Mouse (Mus musculus) urinary bladder, adult 18-20 months (tissue): ENCODE measurements at regions not wholly inside any gene's neighbourhood (a gene's known extent, or its start where the extent isn't known, plus 50 kb on each side); places are given as distances from the start of the nearest gene placed in this dataset.

Experiments used
- DNase-seq, 2 experiments: peaks; one replicate each; pipeline ENCODE4 v3.0.0; 2022; ENCODE audit warnings: low spot score in 2 of 2, mixed read lengths in 2 of 2

DNA sequence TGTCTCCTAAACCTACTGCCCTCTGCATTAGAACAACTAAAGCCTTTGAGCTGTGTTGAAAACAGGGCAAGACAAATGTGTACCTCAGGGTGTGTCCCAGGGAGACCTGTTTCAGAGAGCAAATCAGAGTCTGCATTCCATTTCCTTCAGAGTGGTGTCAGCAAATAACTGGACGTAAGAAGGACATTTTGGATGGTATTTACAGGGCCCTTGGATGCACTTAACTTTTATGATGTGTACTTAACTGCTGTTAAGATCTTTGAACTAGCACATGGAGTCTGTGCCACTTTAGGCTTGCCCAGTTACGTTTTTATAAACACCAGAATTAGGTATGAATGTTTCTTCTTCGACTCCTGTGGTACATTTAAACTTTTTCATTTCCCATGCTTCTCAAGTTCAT lies 123.0 kb upstream of the Mmadhc start:
- no peak for DNase-seq

- no peak for DNase-seq
Measured at GRCm38 (mm10) chr2:50417643-50418042, 121.0 kb upstream of the Mmadhc start.

GRCm38 (mm10) chr2:50417135-50417534 lies 120.5 kb upstream of the Mmadhc start:
- no peak for DNase-seq

DNA sequence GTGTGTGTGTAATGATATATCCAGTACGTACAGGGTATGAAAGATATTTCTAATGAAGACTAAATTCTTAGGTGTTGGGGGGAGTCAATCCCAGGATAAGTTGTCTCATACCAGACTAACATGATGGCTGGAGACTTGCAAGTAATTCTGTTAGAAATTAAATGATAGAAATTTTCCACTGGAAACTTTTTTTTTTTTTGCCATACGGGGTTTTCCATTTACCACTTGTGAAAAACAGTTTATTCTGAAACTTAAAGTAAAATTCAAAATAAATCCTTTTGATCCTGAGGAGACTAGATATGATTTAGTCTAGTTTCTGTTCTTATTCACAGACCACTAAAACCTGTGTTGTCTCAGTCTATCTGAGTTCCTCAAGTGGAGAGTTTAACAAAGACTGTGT lies 119.5 kb upstream of the Mmadhc start:
- no peak for DNase-seq

GRCm38 (mm10) chr2:50405932-50406331 lies 109.3 kb upstream of the Mmadhc start:
- DNase-seq: no peak

DNA sequence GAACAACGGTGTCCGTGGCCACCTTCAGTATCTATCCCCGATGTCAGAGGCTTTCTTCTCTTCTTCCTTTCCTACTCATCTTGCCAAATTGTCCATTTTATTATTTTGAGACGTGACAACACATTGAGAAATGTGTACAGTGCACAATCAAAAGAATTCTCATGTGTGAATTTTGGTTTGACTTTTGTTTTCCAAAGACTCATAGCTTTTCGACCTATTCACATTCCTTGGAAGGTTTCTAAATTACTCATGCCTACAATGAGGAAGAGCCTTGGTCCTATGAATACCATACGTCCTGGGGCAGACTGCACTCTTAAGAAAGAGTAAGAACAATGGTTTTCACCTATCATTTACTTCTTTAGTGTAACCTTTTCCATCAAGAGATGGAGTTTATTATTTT lies 106.5 kb upstream of the Mmadhc start:
- DNase-seq: no peak

GRCm38 (mm10) chr2:50398576-50398975 lies 102.0 kb upstream of the Mmadhc start:
- no peak for DNase-seq

DNA sequence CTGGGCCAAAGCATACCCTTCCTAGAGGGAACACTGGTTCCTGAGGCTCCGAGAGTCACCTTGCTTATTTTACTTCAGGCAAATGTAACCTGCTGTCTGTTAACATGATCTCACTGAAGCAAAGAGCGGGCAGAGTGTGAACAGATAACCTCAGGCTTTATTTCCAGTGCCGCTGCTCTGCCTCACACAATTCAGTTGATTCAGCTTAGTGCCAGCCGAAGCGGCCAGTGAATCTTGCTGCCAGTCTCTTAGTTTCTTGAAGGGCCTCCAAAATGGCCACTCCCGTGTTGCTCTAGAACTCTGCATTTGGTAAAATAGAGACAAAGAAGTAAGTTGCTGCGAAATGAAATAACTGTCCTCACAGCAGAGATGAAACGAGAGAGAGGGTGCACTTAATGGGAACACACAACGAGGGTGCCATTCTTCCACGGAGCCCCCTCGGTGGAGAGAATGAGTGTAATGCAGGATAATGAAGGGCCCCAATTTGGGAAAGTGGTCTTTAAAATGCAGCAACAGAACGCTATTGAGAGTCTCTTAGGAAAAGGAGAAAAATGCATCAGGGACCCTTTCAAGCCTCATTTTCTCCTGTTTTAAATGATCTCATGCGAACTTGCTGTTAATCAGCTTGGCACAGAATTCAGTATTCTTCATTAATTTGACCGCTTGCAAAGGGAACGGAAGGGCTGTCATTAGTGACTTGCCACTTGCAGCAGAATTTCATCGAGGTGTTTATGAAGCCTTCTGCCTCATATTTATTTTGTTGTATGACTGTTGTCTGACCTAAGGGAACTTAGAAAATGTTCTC lies 81.2 kb upstream of the Mmadhc start:
- no peak for DNase-seq

- DNase-seq: peak in 1 of 2 experiments; percentile 4
Measured at GRCm38 (mm10) chr2:50373626-50374025, 77.0 kb upstream of the Mmadhc start.

DNA sequence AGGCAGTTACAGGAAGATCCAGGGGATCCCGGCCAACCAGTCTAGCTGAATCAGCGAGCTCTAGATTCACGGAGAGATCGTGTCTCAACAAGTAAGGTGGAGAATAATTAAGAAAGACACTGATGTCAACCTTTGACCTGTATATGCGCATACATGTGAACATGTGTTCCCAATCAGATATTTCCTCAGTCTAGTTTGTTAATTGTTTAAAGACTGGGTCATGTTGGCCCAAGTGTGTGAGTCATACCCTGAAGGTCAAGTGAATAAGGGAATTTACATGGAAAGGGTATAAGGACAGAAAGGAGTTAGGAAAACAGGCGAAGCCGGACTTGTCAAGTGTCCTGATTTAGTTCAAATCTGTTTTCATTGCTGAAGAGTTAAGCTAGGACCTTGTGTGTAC lies 76.4 kb upstream of the Mmadhc start:
- no peak for DNase-seq

- no peak for DNase-seq
Measured at GRCm38 (mm10) chr2:50368831-50369230, 72.2 kb upstream of the Mmadhc start.

DNA sequence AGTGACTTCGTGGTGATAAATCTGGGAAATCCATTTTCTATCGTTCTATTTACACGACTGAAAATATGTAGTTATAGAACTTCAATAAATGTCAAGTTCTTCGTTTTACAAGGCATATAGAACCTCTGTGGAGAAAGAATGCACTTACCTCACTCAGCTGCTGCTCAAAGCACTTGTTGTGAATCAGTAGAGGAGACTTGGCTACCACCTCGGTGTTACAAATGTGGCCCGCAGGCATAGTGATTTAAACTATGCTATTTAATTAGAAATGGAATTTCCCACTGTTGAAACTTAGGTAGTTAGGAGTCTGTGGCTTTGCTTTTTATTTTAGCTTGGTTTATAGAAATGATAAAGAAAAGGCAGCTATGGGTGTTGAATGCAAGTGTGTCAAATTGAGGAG lies 71.8 kb upstream of the Mmadhc start:
- DNase-seq: no peak

DNA sequence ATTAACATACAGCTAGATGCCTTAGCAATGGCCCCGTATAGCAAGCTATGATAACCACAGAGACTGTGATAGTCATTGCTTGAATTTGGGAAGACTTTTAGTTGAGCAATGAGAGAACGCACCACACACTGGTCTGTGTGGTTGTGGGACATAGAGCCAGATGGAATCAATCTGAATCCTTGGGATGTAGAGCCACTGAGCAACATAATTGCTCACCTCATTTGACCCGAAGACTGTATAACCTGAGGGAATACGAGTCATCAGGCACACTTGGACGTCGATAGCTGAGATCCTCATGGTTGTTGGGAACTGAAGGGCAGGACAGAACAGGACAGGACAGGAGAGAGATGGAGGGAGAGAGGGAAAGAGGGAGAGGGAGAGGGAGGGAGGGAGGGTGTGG lies 68.6 kb upstream of the Mmadhc start:
- no peak for DNase-seq

- no peak for DNase-seq
Measured at GRCm38 (mm10) chr2:50356089-50356488, 59.5 kb upstream of the Mmadhc start.

- no peak for DNase-seq
Measured at GRCm38 (mm10) chr2:50347486-50348265, 51.1 kb upstream of the Mmadhc start.
